Mouse (Mus musculus) intestine, embryonic 16.5 days (tissue): ENCODE results near the gene Gemin6. TPM values are rescaled to one million over a fixed set of nuclear protein-coding genes. Genes with fewer than 3 reads are reported as not detected.
"Not testable (repeated sequence)": the region's sequence is repeated elsewhere in the genome, so short reads cannot be mapped to it uniquely, and the experiment has no call there.

Experiments
- ATAC-seq: fragments of 200-750 bp; cut with Nextera tagmentation; 2 replicates; pipeline ENCODE4 v1.8.0; 2017; ENCODE audit warnings: moderate TSS enrichment, moderate library complexity
- H3K27ac ChIP-seq: fragments of 300-500 bp; sonication (generic); 2 replicates; pipeline ENCODE4 v1.5.1; 2014; ENCODE audit warnings: mild to moderate bottlenecking, low read length
- H3K27me3 ChIP-seq: fragments of 300-500 bp; sonication (generic); replicated peaks from 2 replicates; pipeline ENCODE4 v1.6.1; 2014; ENCODE audit warnings: low read length, control low read depth, mixed read lengths; ENCODE audit not compliant: control insufficient read depth, insufficient read depth
- H3K36me3 ChIP-seq: fragments of 300-500 bp; sonication (generic); 2 replicates; pipeline ENCODE4 v1.6.1; 2014; ENCODE audit warnings: low read length, control low read depth; ENCODE audit not compliant: control insufficient read depth, insufficient read depth
- H3K4me1 ChIP-seq: fragments of 300-500 bp; sonication (generic); 2 replicates; pipeline ENCODE4 v1.6.1; 2014; ENCODE audit warnings: low read length, control low read depth, mixed read lengths; ENCODE audit not compliant: control insufficient read depth, insufficient read depth
- H3K4me2 ChIP-seq: fragments of 300-500 bp; sonication (generic); 2 replicates; pipeline ENCODE4 v1.6.1; 2014; ENCODE audit warnings: low read depth, low read length, control low read depth
- H3K4me3 ChIP-seq: fragments of 300-500 bp; sonication (generic); 2 replicates; pipeline ENCODE4 v1.5.1; 2014; ENCODE audit warnings: mild to moderate bottlenecking, low read length
- H3K9ac ChIP-seq: fragments of 300-500 bp; sonication (generic); 2 replicates; pipeline ENCODE4 v1.6.1; 2014; ENCODE audit warnings: low read depth, low read length
- H3K9me3 ChIP-seq: fragments of 300-500 bp; sonication (generic); 2 replicates; pipeline ENCODE4 v1.6.1; 2016; ENCODE audit warnings: low read length, control low read depth; ENCODE audit not compliant: control insufficient read depth
- WGBS: fragments of 180-500 bp; shearing (Covaris S2); extraction: QIAGEN DNeasy Blood & Tissue Kit; methylation state at CpG from one replicate; pipeline ENCODE4 v1.1.7; 2014; 5-methylcytosine and 5-hydroxymethylcytosine counted together
- polyA plus RNA-seq: library from polyadenylated mRNA; unstranded; fragments of >200 nt; fragmentation: Nextera tagmentation; extraction: Ambion mirVana; gene quantifications from 2 replicates; pipeline ENCODE4 v1.2.1, GENCODE M21; 2015

Gene Gemin6
- polyA plus RNA-seq, 1 experiment from 2014 or later, result 44.4 TPM

GRCm38 (mm10) chr17:80252757-80253525 is 28.7 kb downstream of the Gemin6 start:
- Histone ChIP-seq H3K27me3 (no peaks in the 10 kb centered on the region), H3K27ac (no peak overlapping the region), H3K4me3 (no peak overlapping the region), H3K9ac (no peak overlapping the region), H3K4me2 (no peak overlapping the region), H3K4me1 (peaks cover 10% of the 10 kb centered on the region; the same call in 1 of the 2 replicates), H3K9me3 (peaks cover 3% of the 10 kb centered on the region; the same call in 1 of the 2 replicates), H3K36me3 (peaks cover 25% of the 10 kb centered on the region)
- WGBS, result 78% methylated on average over 13 of the region's 13 CpGs
- no peak for ATAC-seq

DNA sequence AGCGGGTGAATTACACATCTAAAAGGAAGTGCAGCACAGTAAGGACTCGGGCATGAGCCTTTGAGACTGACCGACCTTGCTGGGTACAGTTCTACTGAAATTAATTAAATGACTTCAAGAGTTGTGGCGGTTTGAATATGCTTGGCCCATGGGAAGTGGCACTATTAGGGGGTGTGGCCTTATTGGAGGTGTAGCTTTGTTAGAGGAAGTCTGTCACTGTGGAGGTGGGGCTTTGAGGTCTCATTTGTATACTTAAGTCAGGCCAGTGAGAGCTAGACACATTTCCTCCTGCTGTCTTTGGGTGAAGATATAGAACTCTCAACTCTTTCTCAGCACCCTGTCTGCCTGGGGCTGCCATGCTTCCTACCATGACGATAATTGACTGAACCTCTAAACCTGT is 30.2 kb downstream of the Gemin6 start:
- no peaks in the 10 kb centered on the region for H3K27me3 ChIP-seq
- H3K36me3 ChIP-seq, result peaks cover 25% of the 10 kb centered on the region
- WGBS, result 96% methylated on average over 5 of the region's 5 CpGs
- no peak overlapping the region for H3K4me3 ChIP-seq
- ATAC-seq, result no peak
- peaks cover 3% of the 10 kb centered on the region; the same call in 1 of the 2 replicates for H3K9me3 ChIP-seq
- H3K27ac ChIP-seq, result 0 out of 2 replicates have a peak overlapping the region, but pooled peaks have one; percentile 43
- peaks cover 10% of the 10 kb centered on the region; the same call in 1 of the 2 replicates for H3K4me1 ChIP-seq
- H3K4me2 ChIP-seq, result no peak overlapping the region
- no peak overlapping the region for H3K9ac ChIP-seq

GRCm38 (mm10) chr17:80255208-80255607 is 31.0 kb downstream of the Gemin6 start:
- Histone ChIP-seq H3K27ac (peak overlapping the region; percentile 53; the same call in 1 of the 2 replicates), H3K27me3 (no peaks in the 10 kb centered on the region), H3K4me3 (no peak overlapping the region), H3K9me3 (peaks cover 3% of the 10 kb centered on the region; the same call in 1 of the 2 replicates), H3K4me2 (no peak overlapping the region), H3K4me1 (peaks cover 10% of the 10 kb centered on the region; the same call in 1 of the 2 replicates), H3K36me3 (peaks cover 19% of the 10 kb centered on the region), H3K9ac (no peak overlapping the region)
- WGBS, result 23% methylated on average over 13 of the region's 13 CpGs
- peak; percentile 93 for ATAC-seq

GRCm38 (mm10) chr17:80267065-80267464 is 42.8 kb downstream of the Gemin6 start:
- H3K4me2 ChIP-seq, result no peak overlapping the region
- 88% methylated on average over 4 of the region's 4 CpGs for whole genome bisulfite sequencing
- no peaks in the 10 kb centered on the region for H3K4me1 ChIP-seq
- no peak for ATAC-seq
- H3K36me3 ChIP-seq, result peaks cover 13% of the 10 kb centered on the region; the same call in 1 of the 2 replicates
- no peak overlapping the region for H3K27ac ChIP-seq
- no peak overlapping the region for H3K9ac ChIP-seq
- H3K9me3 ChIP-seq, result 0 out of 2 replicates have a peak, but pooled peaks cover 2% of the 10 kb centered on the region
- no peaks in the 10 kb centered on the region for H3K27me3 ChIP-seq
- no peak overlapping the region for H3K4me3 ChIP-seq

DNA sequence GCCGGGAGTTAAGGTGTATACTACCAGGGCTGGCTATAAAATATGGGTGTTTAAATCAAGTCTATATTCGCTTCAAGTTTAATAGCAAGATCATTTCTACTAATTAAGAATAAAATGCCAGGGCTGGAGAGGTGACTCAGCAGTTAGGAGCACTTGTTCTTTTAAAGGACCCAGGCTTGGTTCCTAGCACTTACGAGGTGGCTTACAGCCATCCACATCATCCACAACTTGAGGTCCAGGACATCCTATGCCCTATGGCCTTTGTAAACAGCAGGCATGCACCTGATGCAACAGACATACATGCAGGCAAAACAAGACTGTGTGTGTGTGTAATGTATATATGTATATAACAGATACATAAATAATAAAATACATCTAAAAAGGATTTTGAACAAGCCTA is 43.9 kb downstream of the Gemin6 start:
- Histone ChIP-seq H3K4me3 (no peak overlapping the region), H3K9ac (no peak overlapping the region), H3K27me3 (no peaks in the 10 kb centered on the region), H3K9me3 (0 out of 2 replicates have a peak, but pooled peaks cover 2% of the 10 kb centered on the region), H3K27ac (no peak overlapping the region), H3K36me3 (peaks cover 13% of the 10 kb centered on the region; the same call in 1 of the 2 replicates), H3K4me2 (no peak overlapping the region), H3K4me1 (no peaks in the 10 kb centered on the region)
- no peak for ATAC-seq
- WGBS, result 93% methylated on average over 3 of the region's 3 CpGs

DNA sequence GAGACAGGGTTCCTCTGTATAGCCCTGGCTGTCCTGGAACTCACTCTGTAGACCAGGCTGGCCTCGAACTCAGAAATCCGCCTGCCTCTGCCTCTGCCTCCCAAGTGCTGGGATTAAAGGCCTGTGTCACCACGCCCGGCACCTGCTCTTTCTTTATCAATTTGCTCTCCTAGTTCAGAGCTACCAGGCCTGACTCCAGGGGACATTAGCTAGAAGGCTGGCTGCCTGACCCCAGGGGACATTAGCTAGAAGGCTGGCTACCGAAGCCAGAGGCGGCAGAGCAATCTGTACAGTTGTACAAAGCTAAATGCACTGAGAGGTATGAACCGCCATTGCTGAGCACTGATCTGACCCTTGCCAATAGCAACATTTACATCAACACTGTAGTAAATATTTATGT is 46.4 kb downstream of the Gemin6 start:
- 96% methylated on average over 7 of the region's 7 CpGs for WGBS
- not testable (repeated sequence) for H3K27me3 ChIP-seq, H3K9ac ChIP-seq, H3K9me3 ChIP-seq, H3K4me3 ChIP-seq, H3K4me2 ChIP-seq, H3K4me1 ChIP-seq, H3K27ac ChIP-seq, ATAC-seq
- peaks cover 11% of the 10 kb centered on the region; the same call in 1 of the 2 replicates for H3K36me3 ChIP-seq

Other genes with a start within 250 kb of the Gemin6 start
- 34.8 and 37.3 TPM in 2 replicates for gene Hnrnpll, start 162.1 kb upstream of the Gemin6 start, polyA plus RNA-seq
- gene Galm, start 97.0 kb upstream of the Gemin6 start, polyA plus RNA-seq, result 101 and 113 TPM in 2 replicates
- 415 and 476 TPM in 2 replicates for gene Srsf7, start 17.1 kb upstream of the Gemin6 start, polyA plus RNA-seq
- gene Ttc39d, start 17.0 kb upstream of the Gemin6 start, polyA plus RNA-seq, result 0.07 TPM in 1 of 2 replicates, not detected in the other
- 21.1 and 21.8 TPM in 2 replicates for gene Morn2, start 65.8 kb downstream of the Gemin6 start, polyA plus RNA-seq
- gene Dhx57, start 66.0 kb downstream of the Gemin6 start, polyA plus RNA-seq, result 10.0 and 10.3 TPM in 2 replicates
- 0.33 and 0.94 TPM in 2 replicates for gene Arhgef33, start 83.0 kb downstream of the Gemin6 start, polyA plus RNA-seq
- 1.3 TPM in 1 of 2 replicates, not detected in the other for gene Gm10190, start 149.1 kb downstream of the Gemin6 start, polyA plus RNA-seq